Mouse (Mus musculus) forebrain, embryonic 14.5 days (tissue): ENCODE data around the gene Kcnq5. TPM values are rescaled to one million over a fixed set of nuclear protein-coding genes. Genes with fewer than 3 reads are reported as not detected.
A peak's percentile ranks its signal among the peaks of the same experiment; 100 is the strongest.

Source experiments
- ATAC-seq: fragments of 200-750 bp; cut with Nextera tagmentation; 2 replicates; pipeline ENCODE4 v1.8.0; 2017; ENCODE audit warnings: mild to moderate bottlenecking, moderate library complexity
- DNase-seq: peaks from one replicate; pipeline ENCODE4 v3.0.0-alpha.2; 2015; ENCODE audit warnings: low spot score
- H3K27ac ChIP-seq: fragments of 300-500 bp; sonication (generic); 2 replicates; pipeline ENCODE4 v1.5.1; 2014; ENCODE audit warnings: low read depth, mild to moderate bottlenecking, control low read depth, low read length, moderate library complexity
- H3K27me3 ChIP-seq: fragments of 300-500 bp; sonication (generic); replicated peaks from 2 replicates; pipeline ENCODE4 v1.6.1; 2014; ENCODE audit warnings: low read length, control low read depth, mixed read lengths; ENCODE audit not compliant: control insufficient read depth, insufficient read depth
- H3K36me3 ChIP-seq: fragments of 300-500 bp; sonication (generic); 2 replicates; pipeline ENCODE4 v1.6.1; 2014; ENCODE audit warnings: low read length, control low read depth; ENCODE audit not compliant: control insufficient read depth, insufficient read depth
- H3K4me1 ChIP-seq: fragments of 300-500 bp; sonication (generic); 2 replicates; pipeline ENCODE4 v1.6.1; 2014; ENCODE audit warnings: antibody characterized with exemption, low read length, control low read depth; ENCODE audit not compliant: control insufficient read depth, insufficient read depth
- H3K4me2 ChIP-seq: fragments of 300-500 bp; sonication (generic); 2 replicates; pipeline ENCODE4 v1.6.1; 2014; ENCODE audit warnings: mild to moderate bottlenecking, control low read depth, low read length
- H3K4me3 ChIP-seq: fragments of 300-500 bp; sonication (generic); 2 replicates; pipeline ENCODE4 v1.5.1; 2014; ENCODE audit warnings: low read depth, low read length, control low read depth
- H3K9ac ChIP-seq: fragments of 300-500 bp; sonication (generic); 2 replicates; pipeline ENCODE4 v1.6.1; 2014; ENCODE audit warnings: mild to moderate bottlenecking, low read length, control low read depth, moderate library complexity
- H3K9me3 ChIP-seq: fragments of 300-500 bp; sonication (generic); replicated peaks from 2 replicates; pipeline ENCODE4 v1.6.1; 2016; ENCODE audit warnings: low read length, control low read depth, mixed read lengths; ENCODE audit not compliant: control insufficient read depth
- WGBS: fragments of 180-500 bp; shearing (Covaris S2); extraction: QIAGEN DNeasy Blood & Tissue Kit; methylation state at CpG from one replicate; pipeline ENCODE4 v1.1.7; 2014; 5-methylcytosine and 5-hydroxymethylcytosine counted together
- polyA plus RNA-seq: library from polyadenylated mRNA; unstranded; fragments of >200 nt; fragmentation: Nextera tagmentation; extraction: Ambion mirVana; gene quantifications from 2 replicates; pipeline ENCODE4 v1.2.1, GENCODE M21; 2014

Kcnq5 gene
- polyA plus RNA-seq, 1 experiment from 2014 or later: 0.93 TPM

- no peak overlapping the region for H3K4me2 ChIP-seq
- H3K4me1 ChIP-seq: no peaks in the 10 kb centered on the region
- no peak overlapping the region for H3K4me3 ChIP-seq
- no peaks in the 10 kb centered on the region for H3K27me3 ChIP-seq
- H3K27ac ChIP-seq: no peak overlapping the region
- H3K9ac ChIP-seq: no peak overlapping the region
- DNase-seq: no peak
- no peaks in the 10 kb centered on the region for H3K9me3 ChIP-seq
- no peak for ATAC-seq
- 90% methylated on average over 8 of the region's 8 CpGs for WGBS
- no peaks in the 10 kb centered on the region for H3K36me3 ChIP-seq
Observed at GRCm38 (mm10) chr1:21521475-21521874, 440.3 kb downstream of the Kcnq5 start.

GRCm38 (mm10) chr1:21520116-21520645, 441.6 kb downstream of the Kcnq5 start:
- DNase-seq: no peak
- no peak for ATAC-seq
- no peak overlapping the region for H3K4me3 ChIP-seq
- H3K9ac ChIP-seq: no peak overlapping the region
- H3K36me3 ChIP-seq: no peaks in the 10 kb centered on the region
- no peaks in the 10 kb centered on the region for H3K27me3 ChIP-seq
- no peak overlapping the region for H3K27ac ChIP-seq
- H3K4me2 ChIP-seq: no peak overlapping the region
- no peaks in the 10 kb centered on the region for H3K4me1 ChIP-seq
- WGBS: 89% methylated on average over 10 of the region's 10 CpGs
- no peaks in the 10 kb centered on the region for H3K9me3 ChIP-seq

- ATAC-seq (no peak), DNase-seq (no peak)
- Histone ChIP-seq H3K27ac (no peak overlapping the region), H3K9me3 (no peaks in the 10 kb centered on the region), H3K4me3 (no peak overlapping the region), H3K27me3 (no peaks in the 10 kb centered on the region), H3K4me1 (no peaks in the 10 kb centered on the region), H3K4me2 (no peak overlapping the region), H3K9ac (no peak overlapping the region), H3K36me3 (no peaks in the 10 kb centered on the region)
- 86% methylated on average over 7 of the region's 7 CpGs for WGBS
Observed at GRCm38 (mm10) chr1:21506665-21507064, 455.1 kb downstream of the Kcnq5 start.

- Histone ChIP-seq H3K27me3 (no peaks in the 10 kb centered on the region), H3K9ac (no peak overlapping the region), H3K9me3 (no peaks in the 10 kb centered on the region), H3K4me2 (no peak overlapping the region), H3K27ac (no peak overlapping the region), H3K4me3 (no peak overlapping the region), H3K36me3 (no peaks in the 10 kb centered on the region), H3K4me1 (no peaks in the 10 kb centered on the region)
- 41% methylated on average over 10 of the region's 10 CpGs for whole genome bisulfite sequencing
- DNase-seq: peak; percentile 14
- no peak for ATAC-seq
Observed at GRCm38 (mm10) chr1:21499815-21500534, 461.8 kb downstream of the Kcnq5 start.

- Histone ChIP-seq H3K27ac (no peak overlapping the region), H3K4me3 (no peak overlapping the region), H3K4me1 (no peaks in the 10 kb centered on the region), H3K27me3 (no peaks in the 10 kb centered on the region), H3K36me3 (no peaks in the 10 kb centered on the region), H3K9ac (no peak overlapping the region), H3K4me2 (no peak overlapping the region), H3K9me3 (no peaks in the 10 kb centered on the region)
- WGBS: 86% methylated on average over 3 of the region's 3 CpGs
- ATAC-seq (no peak), DNase-seq (no peak)
Observed at GRCm38 (mm10) chr1:21496307-21496706, 465.4 kb downstream of the Kcnq5 start.

GRCm38 (mm10) chr1:21488645-21489044, 473.1 kb downstream of the Kcnq5 start:
- Histone ChIP-seq H3K9ac (no peak overlapping the region), H3K27ac (no peak overlapping the region), H3K9me3 (no peaks in the 10 kb centered on the region), H3K27me3 (no peaks in the 10 kb centered on the region), H3K36me3 (no peaks in the 10 kb centered on the region), H3K4me3 (no peak overlapping the region), H3K4me2 (no peak overlapping the region), H3K4me1 (no peaks in the 10 kb centered on the region)
- WGBS: 93% methylated on average over 3 of the region's 3 CpGs
- DNase-seq (no peak), ATAC-seq (no peak)

- 79% methylated on average over 5 of the region's 5 CpGs for WGBS
- no peaks in the 10 kb centered on the region for H3K27me3 ChIP-seq
- no peak for DNase-seq
- H3K36me3 ChIP-seq: no peaks in the 10 kb centered on the region
- ATAC-seq: no peak
- H3K9ac ChIP-seq: no peak overlapping the region
- H3K9me3 ChIP-seq: no peaks in the 10 kb centered on the region
- no peaks in the 10 kb centered on the region for H3K4me1 ChIP-seq
- H3K4me3 ChIP-seq: no peak overlapping the region
- H3K4me2 ChIP-seq: no peak overlapping the region
- H3K27ac ChIP-seq: no peak overlapping the region
Observed at GRCm38 (mm10) chr1:21486266-21486665, 475.5 kb downstream of the Kcnq5 start.

GRCm38 (mm10) chr1:21469311-21469710, 492.4 kb downstream of the Kcnq5 start:
- Histone ChIP-seq H3K36me3 (no peaks in the 10 kb centered on the region), H3K9ac (no peak overlapping the region), H3K27ac (no peak overlapping the region), H3K4me1 (no peaks in the 10 kb centered on the region), H3K27me3 (no peaks in the 10 kb centered on the region), H3K9me3 (no peaks in the 10 kb centered on the region), H3K4me3 (no peak overlapping the region), H3K4me2 (no peak overlapping the region)
- DNase-seq (no peak), ATAC-seq (no peak)
- 88% methylated on average over 6 of the region's 6 CpGs for WGBS

GRCm38 (mm10) chr1:21466431-21466830, 495.3 kb downstream of the Kcnq5 start:
- Histone ChIP-seq H3K9me3 (no peaks in the 10 kb centered on the region), H3K4me1 (no peaks in the 10 kb centered on the region), H3K27ac (no peak overlapping the region), H3K36me3 (no peaks in the 10 kb centered on the region), H3K9ac (no peak overlapping the region), H3K4me3 (no peak overlapping the region), H3K4me2 (no peak overlapping the region), H3K27me3 (no peaks in the 10 kb centered on the region)
- DNase-seq: no peak
- ATAC-seq: no peak
- WGBS: 87% methylated on average over 4 of the region's 4 CpGs
